Mouse (Mus musculus) kidney, postnatal 10 days (tissue): ENCODE measurements around the gene Zfand4.
"Not testable (repeated sequence)": the region's sequence is repeated elsewhere in the genome, so short reads cannot be mapped to it uniquely, and the experiment has no call there.

ENCODE experiments used
- DNase-seq: peaks from one replicate; pipeline ENCODE4 v3.0.0; 2021; ENCODE audit warnings: mixed read lengths

The Zfand4 gene

GRCm38 (mm10) chr6:116264018-116264651 lies at the start of gene Zfand4:
Gene Zfand4, plus strand, starts transcription at chr6:116264222.
- peak; percentile 96 for DNase-seq

- DNase-seq, result peak; percentile 42
Measured at GRCm38 (mm10) chr6:116227767-116228166, 36.3 kb upstream of the Zfand4 start.

GRCm38 (mm10) chr6:116228785-116229525 lies 35.1 kb upstream of the Zfand4 start:
- peak; percentile 78 for DNase-seq

- not testable (repeated sequence) for DNase-seq
Measured at GRCm38 (mm10) chr6:116234821-116235220, 29.2 kb upstream of the Zfand4 start.

GRCm38 (mm10) chr6:116235336-116235735 lies 28.7 kb upstream of the Zfand4 start:
- no peak for DNase-seq

GRCm38 (mm10) chr6:116238083-116238482 lies 25.9 kb upstream of the Zfand4 start:
- DNase-seq, result no peak

- DNase-seq, result no peak
Measured at GRCm38 (mm10) chr6:116240371-116240770, 23.7 kb upstream of the Zfand4 start.

DNA sequence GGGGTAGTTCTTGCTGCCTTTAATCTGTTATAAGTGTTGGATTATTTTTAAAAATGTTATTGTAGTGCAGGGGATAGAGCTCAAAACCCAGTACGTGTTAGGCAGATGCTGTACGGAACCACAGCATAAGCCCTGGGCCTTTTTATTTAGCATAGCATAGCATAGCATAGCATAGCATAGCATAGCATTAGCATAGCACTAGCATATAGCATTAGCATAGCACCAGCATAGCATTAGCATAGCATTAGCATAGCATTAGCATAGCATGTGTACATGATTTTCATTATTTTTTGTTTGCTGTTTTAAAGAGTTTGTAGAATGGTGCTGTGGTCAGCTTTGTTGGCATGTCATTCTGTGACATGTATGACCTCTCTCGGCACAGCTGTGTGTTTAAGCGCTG lies 4.4 kb upstream of the Zfand4 start:
- no peak for DNase-seq

- no peak for DNase-seq
Measured at GRCm38 (mm10) chr6:116260481-116260880, 3.5 kb upstream of the Zfand4 start.

- no peak for DNase-seq
Measured at GRCm38 (mm10) chr6:116262824-116263223, 1.2 kb upstream of the Zfand4 start.

- DNase-seq, result no peak
Measured at GRCm38 (mm10) chr6:116264836-116265235, 814 bp downstream of the Zfand4 start.

GRCm38 (mm10) chr6:116265603-116266002 lies 1.6 kb downstream of the Zfand4 start:
- DNase-seq, result no peak

- no peak for DNase-seq
Measured at GRCm38 (mm10) chr6:116266273-116267109, 2.5 kb downstream of the Zfand4 start.

- no peak for DNase-seq
Measured at GRCm38 (mm10) chr6:116267110-116267423, 3.0 kb downstream of the Zfand4 start.

- no peak for DNase-seq
Measured at GRCm38 (mm10) chr6:116275695-116276094, 11.7 kb downstream of the Zfand4 start.

DNA sequence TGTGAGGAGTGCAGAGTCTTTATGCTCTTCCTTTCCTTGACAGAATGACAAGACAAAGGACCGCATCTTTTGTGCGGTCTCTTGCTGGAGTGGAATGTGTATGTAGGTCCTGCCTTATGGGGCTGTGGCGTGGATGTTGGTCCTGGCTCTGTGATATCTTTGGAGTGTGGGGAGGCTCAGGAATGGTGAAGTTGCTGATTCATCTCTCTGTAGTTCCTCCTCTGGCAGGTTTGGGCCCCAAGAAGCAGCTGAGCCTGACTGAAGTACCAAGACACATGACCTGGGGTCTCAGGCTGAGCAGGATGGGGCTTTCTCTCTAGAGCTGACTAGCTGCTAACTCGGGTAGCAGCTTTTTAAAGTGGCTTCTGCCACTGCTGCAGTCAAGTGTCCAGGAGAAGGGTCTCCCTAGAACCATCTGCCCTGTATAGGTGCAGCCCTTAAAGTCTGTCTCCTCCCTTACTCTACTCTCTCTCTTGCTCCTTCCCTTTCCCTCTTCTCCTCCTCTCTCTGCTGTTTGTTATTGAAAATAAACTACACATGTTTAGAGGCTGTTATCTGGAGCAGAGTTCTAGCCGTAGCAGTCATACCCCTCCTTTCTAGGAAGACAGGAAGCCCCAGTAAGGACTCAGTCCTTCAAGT lies 14.8 kb downstream of the Zfand4 start:
- no peak for DNase-seq

GRCm38 (mm10) chr6:116281014-116281413 lies 17.0 kb downstream of the Zfand4 start:
- DNase-seq, result no peak

- peak; percentile 36 for DNase-seq
Measured at GRCm38 (mm10) chr6:116282546-116282945, 18.5 kb downstream of the Zfand4 start.

- no peak for DNase-seq
Measured at GRCm38 (mm10) chr6:116283280-116283679, 19.3 kb downstream of the Zfand4 start.

GRCm38 (mm10) chr6:116286321-116286720 lies 22.3 kb downstream of the Zfand4 start:
- no peak for DNase-seq

DNA sequence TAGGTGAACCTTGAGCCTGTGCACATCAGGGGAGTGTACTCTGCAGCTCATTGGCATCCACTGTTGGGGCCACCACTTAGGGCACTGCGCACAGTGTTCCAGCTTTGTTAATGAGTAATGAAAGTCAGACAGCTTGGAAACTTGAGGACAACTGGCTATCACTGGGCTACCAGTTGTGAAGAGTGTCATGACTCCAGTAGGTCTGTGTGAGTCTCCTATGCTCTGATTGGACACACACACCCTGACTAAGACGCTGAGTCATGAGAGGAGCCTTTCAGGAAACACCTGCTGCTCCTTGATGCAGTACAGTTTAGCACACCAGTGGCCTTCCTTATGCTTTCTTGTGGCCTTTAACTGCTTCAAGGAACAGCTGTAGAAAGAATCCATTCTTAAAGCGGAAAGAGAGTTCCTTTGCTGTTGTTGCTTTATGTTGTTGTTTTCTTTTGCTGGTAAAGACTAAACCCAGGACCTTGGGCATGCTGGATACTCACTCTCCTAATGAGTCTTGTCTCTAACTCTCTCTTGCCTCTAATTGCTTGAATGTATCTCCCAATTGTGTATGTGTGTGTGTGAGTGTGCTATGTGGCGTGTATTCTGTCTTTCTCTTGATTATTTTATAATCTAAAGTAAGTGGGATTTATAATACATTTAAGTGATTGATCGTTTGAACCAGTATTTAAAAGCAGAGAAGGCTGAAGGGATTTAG lies 23.0 kb downstream of the Zfand4 start:
- peak; percentile 26 for DNase-seq

- DNase-seq, result no peak
Measured at GRCm38 (mm10) chr6:116311411-116311810, 47.4 kb downstream of the Zfand4 start.

DNA sequence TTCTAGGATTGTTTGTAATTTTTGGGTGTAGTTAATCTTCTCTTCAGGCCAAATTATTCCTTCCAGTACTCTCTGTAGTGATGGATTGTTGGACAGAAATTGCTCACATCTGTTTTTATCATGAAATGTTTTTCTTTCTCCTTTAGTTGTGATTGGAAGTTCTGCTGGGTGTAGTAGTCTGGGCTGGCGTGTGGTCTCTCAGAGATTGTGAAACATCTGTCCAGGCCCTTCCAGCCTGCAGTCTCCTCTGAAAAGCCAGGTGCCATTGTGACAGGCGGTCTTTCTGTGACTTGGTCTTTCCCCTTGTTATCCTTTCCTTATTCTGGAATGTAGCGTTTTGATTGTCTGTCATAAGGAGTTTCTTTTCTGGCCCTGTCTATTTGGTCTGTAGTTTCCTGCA lies 55.2 kb downstream of the Zfand4 start:
- DNase-seq, result no peak
